Mouse (Mus musculus) NIH3T3 (cell line): ENCODE measurements around the gene Chka.

Experiments used
- DNase-seq: peaks from one replicate; pipeline ENCODE4 v3.0.0-alpha.2; 2012; ENCODE audit warnings: low read depth

Chka gene

DNA sequence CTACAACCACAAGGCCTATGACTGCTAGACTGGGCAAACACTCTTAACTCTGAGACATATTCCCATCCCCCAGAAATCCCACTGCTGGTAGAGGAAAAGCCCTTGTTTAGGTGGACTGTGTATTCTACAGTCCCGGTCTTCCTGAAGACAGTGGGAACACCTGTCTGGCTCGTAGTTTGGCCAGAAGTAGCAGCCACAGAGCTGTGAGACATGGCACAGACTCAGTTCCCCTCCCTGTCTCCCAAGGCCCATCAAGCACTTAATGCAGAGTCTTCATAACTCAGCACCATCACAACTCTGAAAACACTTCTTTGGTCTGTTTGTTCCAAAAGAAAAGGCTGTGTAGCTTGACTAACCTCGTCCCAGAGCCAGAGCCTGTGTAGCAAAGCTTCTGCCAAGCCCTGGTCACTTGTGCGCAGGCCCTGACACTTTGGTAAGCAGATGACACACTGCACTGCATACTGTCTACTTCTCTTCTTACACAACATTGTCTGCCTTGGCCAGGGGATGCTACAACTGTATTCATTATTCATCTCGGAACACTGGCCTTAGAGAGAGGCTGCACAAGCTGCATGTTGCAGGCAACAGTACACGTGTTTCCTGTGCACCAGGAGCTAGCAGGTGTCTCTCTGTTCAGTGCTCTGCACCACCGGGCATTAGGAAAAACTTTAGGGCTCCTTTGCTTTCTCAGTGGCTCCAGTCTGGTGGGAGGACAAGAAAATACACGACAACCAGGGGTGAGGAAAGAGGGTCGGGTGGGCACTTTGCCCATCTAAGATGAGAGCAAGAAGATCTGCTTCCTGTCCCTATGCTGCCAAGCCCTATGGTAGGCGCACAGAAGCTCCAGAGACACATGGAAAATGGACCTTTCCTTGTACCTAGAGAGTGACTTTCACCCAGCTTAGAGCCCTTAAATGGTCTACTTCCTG, 4.6 kb upstream of the Chka start:
- no peak for DNase-seq

- DNase-seq: no peak
Observed at GRCm38 (mm10) chr19:3847711-3848110, 3.9 kb upstream of the Chka start.

- DNase-seq: no peak
Observed at GRCm38 (mm10) chr19:3848207-3848808, 3.3 kb upstream of the Chka start.

DNA sequence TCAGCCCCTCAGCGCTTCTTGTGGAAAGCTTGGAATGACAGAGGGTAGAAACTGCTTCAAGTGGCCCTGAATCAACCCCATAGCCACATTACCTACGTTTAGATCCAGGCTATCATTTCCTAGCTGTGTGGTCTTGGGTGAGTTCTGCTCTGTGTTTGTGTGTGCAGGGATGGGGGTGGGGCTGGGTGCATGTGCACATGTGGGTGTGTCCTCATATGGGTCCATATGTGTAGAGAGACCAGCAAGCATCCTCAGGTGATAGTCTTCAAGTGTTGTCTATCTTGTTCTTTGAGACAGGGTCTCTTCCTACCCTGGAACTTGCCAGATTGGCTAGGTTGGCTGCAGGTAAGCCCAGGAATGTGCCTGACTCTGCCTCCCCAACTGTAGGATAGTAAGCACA, 2.3 kb upstream of the Chka start:
- no peak for DNase-seq

GRCm38 (mm10) chr19:3850076-3850475, 1.5 kb upstream of the Chka start:
- no peak for DNase-seq

- peak; percentile 82 for DNase-seq
Observed at GRCm38 (mm10) chr19:3850847-3851469, 615 bp upstream of the Chka start.

- DNase-seq: peak; percentile 71
Observed at GRCm38 (mm10) chr19:3851979-3852681, 557 bp downstream of the Chka start.

DNA sequence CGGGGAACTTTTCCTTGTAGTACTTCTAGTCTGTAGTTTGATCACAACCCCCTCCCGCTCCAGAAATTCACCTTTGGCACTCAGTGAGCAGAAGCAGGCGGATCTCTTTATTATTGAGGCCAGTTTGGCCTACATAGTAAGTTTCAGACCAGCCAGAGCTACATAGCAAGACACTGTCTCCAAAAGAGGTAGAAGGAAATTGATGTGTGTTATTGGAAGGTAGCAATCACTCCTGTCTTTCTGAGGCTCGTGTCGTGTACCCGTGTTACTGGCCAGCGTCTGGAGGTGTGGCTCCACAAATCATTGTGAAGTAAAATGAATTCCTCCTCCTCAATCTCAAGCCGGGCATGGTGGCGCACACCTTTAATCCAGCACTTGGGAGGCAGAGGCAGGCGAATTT, 1.5 kb downstream of the Chka start:
- DNase-seq: no peak

DNA sequence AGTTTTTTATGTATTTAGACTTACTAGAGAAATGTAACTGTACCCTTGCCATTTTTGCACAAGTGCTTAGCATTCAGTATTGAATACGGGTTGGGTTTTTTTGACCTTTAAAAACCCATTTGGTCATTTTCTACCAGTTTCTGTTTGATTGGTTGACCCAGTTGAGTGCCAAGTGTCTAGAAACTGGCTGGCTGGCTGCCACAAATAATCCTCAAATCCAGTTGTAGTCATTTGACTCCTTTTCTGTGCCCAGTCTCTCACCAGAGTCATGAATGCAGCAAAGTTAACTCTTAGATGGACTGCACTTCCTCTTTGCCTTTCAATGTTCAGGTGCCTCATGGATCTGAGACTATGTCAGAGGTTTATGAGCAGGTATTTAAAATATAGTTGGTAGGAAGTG, 2.3 kb downstream of the Chka start:
- peak; percentile 65 for DNase-seq

GRCm38 (mm10) chr19:3855091-3855490, 3.5 kb downstream of the Chka start:
- peak; percentile 26 for DNase-seq

GRCm38 (mm10) chr19:3855601-3856000, 4.0 kb downstream of the Chka start:
- peak; percentile 37 for DNase-seq

- DNase-seq: no peak
Observed at GRCm38 (mm10) chr19:3857220-3857619, 5.6 kb downstream of the Chka start.

DNA sequence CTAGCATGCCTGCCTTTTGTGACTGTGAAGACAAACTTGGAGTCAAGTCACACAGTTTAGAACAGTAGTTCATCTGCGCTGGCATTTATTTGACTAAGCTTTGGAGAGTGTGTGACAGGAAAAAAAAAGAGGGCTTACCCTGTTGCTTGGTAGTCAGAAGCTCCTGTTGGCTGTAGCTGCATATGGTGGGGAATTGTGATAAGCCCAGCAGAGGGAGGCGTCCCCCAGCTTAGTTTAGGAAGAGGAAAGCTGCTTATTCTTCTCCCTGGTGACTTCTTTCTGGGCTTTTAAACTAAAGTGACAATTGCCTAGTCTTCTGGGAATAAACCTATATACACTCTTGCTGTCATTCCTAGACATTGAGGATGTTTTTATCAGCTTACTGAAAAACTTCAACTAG, 11.1 kb downstream of the Chka start:
- no peak for DNase-seq

DNA sequence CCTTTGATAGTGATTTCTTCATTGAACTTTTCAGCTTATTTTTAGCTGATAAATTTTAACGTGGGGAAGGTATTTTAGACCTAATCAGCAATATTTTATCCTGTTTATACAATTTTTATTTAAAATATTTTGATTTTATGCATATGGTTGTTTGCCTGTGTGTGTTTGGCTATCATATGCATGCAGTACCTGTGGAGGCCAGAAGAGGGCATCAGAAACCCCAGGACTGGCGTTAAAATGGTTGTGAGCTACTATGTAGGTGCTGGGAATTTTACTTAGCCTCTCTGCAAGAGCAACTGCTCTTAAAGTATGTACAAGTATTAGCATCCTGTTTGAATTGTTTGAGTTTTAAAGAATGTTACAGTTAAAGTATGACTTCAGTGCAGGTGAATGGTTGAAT, 13.4 kb downstream of the Chka start:
- DNase-seq: no peak

GRCm38 (mm10) chr19:3868290-3868689, 16.7 kb downstream of the Chka start:
- DNase-seq: peak; percentile 58

DNA sequence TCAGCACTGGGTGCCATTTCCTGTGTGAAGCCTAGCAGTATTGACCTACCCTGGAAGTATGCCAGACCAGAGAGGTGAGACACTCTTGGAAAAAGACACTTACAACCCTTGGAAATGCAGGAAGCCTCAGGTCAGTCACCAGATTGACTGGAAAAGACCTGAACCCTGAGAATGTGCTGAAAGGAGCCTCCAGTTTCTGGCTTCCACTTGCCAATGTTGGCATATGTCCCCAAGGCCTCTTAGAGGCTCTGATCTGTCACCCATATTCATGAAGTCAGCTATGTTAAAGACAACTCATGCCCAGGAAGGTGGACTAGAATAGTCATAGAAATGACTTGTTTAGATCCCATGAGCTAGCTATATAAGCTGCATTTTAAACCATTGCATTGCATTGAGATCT, 19.9 kb downstream of the Chka start:
- no peak for DNase-seq

GRCm38 (mm10) chr19:3872373-3872772, 20.8 kb downstream of the Chka start:
- DNase-seq: peak; percentile 34

GRCm38 (mm10) chr19:3875045-3875444, 23.5 kb downstream of the Chka start:
- no peak for DNase-seq

GRCm38 (mm10) chr19:3880054-3880848, 28.7 kb downstream of the Chka start:
- DNase-seq: no peak

DNA sequence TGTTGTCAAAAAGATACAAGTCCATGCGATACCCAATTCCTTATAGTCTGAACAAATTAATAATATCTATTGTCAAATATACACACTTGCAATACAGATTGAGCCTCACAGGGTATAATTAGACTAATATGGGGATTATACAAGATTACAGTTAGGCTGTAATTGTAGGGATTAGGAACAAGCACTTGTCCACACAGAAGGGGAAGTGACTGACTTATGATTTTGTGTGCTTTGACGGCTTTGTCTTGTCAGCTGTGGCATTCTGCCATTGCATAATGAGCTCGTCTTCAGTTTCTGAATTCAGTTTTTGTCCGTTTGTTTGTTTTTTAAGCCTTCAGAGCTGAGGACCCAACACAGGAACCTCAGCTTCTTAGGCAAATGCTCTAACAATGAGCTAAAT, 30.6 kb downstream of the Chka start:
- DNase-seq: no peak

- no peak for DNase-seq
Observed at GRCm38 (mm10) chr19:3884325-3884990, 32.9 kb downstream of the Chka start.
